Mouse (Mus musculus): Measurements from ENCODE around the gene Sytl2.

DNA sequence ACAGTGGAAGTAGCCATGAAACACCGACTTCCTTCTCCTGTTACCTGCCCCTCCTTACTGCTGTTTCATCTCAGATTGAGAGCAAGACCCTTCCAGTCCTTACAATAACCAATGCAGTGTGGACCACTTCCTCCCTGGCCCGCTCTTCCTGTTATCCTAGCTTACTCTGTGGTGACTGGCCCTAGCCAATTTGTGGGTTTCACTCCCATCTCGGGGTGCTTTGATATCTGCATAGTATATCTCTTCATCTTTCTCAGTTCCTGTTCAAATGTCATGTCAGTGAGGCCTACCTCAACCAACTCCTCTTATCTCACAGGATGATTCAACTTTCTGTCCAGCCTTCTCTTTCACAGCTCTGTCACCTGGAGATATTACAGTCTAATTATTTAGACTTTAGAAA, 42.9 kb downstream of the Sytl2 start:
- TF ChIP-seq E2F4 (IDR thresholded peaks at IDR 0.05; ENCODE audit: insufficient replicate concordance, low read depth, low read length) (no peak), CTCF (conservative IDR thresholded peaks at IDR 0.05 in 1 of 2, IDR thresholded peaks at IDR 0.05 in 1 of 2; ENCODE audit: low read depth in 2 of 2, low read length in 2 of 2) (no peak), USF1 (IDR thresholded peaks at IDR 0.05; ENCODE audit: low read depth, low read length) (no peak), USF2 (conservative IDR thresholded peaks at IDR 0.05; ENCODE audit: low read depth, low read length) (no peak), POLR2AphosphoS2 (IDR thresholded peaks at IDR 0.05; ENCODE audit: low read depth, low read length) (no peak), GABPA (IDR thresholded peaks at IDR 0.05; ENCODE audit: insufficient replicate concordance, low read depth, low read length) (no peak), KAT2A (IDR thresholded peaks at IDR 0.05; ENCODE audit: insufficient replicate concordance, low read length) (no peak), MAX (IDR thresholded peaks at IDR 0.05; ENCODE audit: low read length) (no peak)
